Mouse (Mus musculus) c-Kit-positive CD71-positive TER-119-positive erythroid progenitor cells, embryonic 14.5 days (primary cell): ENCODE measurements at regions not wholly inside any gene's neighbourhood (a gene's known extent, or its start where the extent isn't known, plus 50 kb on each side); places are given as distances from the start of the nearest gene placed in this dataset.
A peak's percentile ranks its signal among the peaks of the same experiment; 100 is the strongest.

ENCODE experiments used
- DNase-seq: peaks from one replicate; pipeline ENCODE4 v3.0.0-alpha.2; 2013; ENCODE audit warnings: low spot score

DNA sequence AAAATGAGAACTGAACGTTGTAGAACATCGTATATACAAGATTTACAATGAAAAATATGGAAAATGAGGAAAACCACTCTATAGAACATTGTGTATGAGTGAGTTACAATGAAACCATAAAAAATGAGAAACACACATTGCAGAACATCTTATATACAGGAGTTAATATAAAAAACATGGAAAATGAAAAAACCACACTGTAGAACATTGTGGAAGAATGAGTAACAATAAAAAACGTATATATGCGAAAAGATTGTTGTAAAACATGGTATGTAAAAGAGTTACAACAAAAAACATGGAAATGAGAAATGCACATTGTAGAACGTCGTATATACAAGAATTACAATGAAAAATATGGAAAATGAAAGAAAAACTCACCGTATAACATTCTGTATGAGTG, 301.2 kb downstream of the Gm3376 start:
- peak; percentile 70 for DNase-seq

DNA sequence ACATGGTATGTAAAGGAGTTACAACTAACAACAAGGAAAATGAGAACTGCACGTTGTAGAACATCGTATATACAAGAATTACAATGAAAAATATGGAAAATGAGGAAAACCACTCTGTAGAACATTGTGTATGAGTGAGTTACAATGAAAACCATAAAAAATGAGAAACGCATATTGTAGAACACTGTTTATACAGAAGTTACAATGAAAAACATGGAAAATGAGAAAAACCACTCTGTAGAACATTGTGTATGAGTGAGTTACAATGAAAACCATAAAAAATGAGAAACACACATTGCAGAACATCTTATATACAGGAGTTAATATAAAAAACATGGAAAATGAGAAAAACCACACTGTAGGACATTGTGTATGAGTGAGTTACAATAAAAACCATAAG, 302.1 kb downstream of the Gm3376 start:
- DNase-seq, result peak; percentile 56
